Mouse (Mus musculus): Measurements from ENCODE around the gene Kcnk16.

GRCm38 (mm10) chr14:20215826-20216225, 53.2 kb downstream of the Kcnk16 start:
- TF ChIP-seq CTCF (IDR thresholded peaks at IDR 0.05; ENCODE audit: control insufficient read depth, insufficient read depth, insufficient read length), result no peak
- TF ChIP-seq CEBPB (IDR thresholded peaks at IDR 0.05; ENCODE audit: low read depth), result no peak
- no peak for TF ChIP-seq MYOG (IDR thresholded peaks at IDR 0.05; ENCODE audit: control insufficient read depth, extremely low read depth, insufficient read length)
- TF ChIP-seq MAX (IDR thresholded peaks at IDR 0.05), result no peak
- no peak for TF ChIP-seq USF1 (IDR thresholded peaks at IDR 0.05; ENCODE audit: low read depth)
- no peak for TF ChIP-seq FOSL1 (IDR thresholded peaks at IDR 0.05; ENCODE audit: insufficient read depth, low read length, poor library complexity, severe bottlenecking)
- no peak for TF ChIP-seq MYOD1 (IDR thresholded peaks at IDR 0.05; ENCODE audit: control insufficient read depth, insufficient read length, low read depth)

Measured in C2C12 (cell line).